Mouse (Mus musculus) brown adipose tissue, adult 24 weeks (tissue): ENCODE data around the gene Grip1. TPM values are rescaled to one million over a fixed set of nuclear protein-coding genes. Genes with fewer than 3 reads are reported as not detected.

Experiments used
- H3K27ac ChIP-seq: fragments of 200-500 bp; replicated peaks from 2 replicates; pipeline ENCODE4 v1.5.1; 2012; ENCODE audit warnings: low read depth, mild to moderate bottlenecking, low read length
- H3K4me1 ChIP-seq: fragments of 200-500 bp; 2 replicates; pipeline ENCODE4 v1.6.1; 2012; ENCODE audit warnings: low read length, mixed read lengths; ENCODE audit not compliant: control insufficient read depth, insufficient read depth, insufficient read length
- H3K4me3 ChIP-seq: fragments of 200-500 bp; 2 replicates; pipeline ENCODE4 v1.5.1; 2012; ENCODE audit warnings: low read depth, mild to moderate bottlenecking, low read length, moderate library complexity; ENCODE audit not compliant: insufficient read depth
- polyA plus RNA-seq: library from polyadenylated mRNA; stranded (reverse); fragments of >200 nt; gene quantifications from 2 replicates; pipeline ENCODE4 v1.2.4, GENCODE M21; 2012; ENCODE audit not compliant: missing spikeins, insufficient read depth, insufficient read length

The Grip1 gene
- polyA plus RNA-seq, 1 experiment: not detected

- Histone ChIP-seq H3K4me3 (no peak overlapping the region), H3K4me1 (no peaks in the 10 kb centered on the region), H3K27ac (no peak overlapping the region)
Measured at GRCm38 (mm10) chr10:119705348-119705747, 251.7 kb downstream of the Grip1 start.

DNA sequence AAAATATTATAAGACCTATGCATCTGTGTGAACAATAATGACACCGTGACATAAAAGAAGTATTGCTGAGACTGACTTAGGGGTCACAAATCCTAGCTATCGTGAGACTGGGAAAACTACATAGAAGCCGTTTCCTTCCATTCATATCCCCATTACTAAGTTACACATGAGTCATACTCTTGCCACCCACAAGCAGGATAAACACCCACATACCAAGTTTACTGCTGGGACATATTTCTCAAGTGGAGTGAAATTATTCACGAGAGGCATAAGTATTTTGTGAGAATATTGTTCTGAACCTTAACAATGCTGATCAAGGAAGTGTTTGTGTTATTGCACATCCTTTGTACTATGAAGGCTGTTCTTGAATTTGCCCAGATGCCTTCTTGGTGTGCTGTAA lies 252.7 kb downstream of the Grip1 start:
- Histone ChIP-seq H3K4me3 (no peak overlapping the region), H3K4me1 (no peaks in the 10 kb centered on the region), H3K27ac (no peak overlapping the region)

DNA sequence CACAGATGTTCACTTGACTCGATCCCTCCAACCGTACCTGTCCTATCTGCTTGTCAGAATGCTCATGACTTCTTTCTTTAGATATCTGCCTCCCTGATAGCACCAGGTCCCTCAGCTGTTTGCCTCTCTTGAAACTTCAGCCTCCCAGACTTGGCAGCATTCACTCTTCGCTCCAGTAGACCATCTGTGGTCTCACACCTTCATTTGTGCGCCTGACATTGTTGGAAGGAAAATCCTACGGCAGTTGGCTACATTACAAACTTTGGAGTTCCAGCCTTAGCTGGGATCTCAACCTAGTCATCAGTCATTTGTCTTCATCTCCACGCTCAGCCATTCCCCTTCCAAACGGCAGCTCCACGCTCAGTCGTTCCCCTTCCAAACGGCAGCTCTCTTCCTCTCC lies 253.4 kb downstream of the Grip1 start:
- Histone ChIP-seq H3K27ac (no peak overlapping the region), H3K4me3 (no peak overlapping the region), H3K4me1 (no peaks in the 10 kb centered on the region)

DNA sequence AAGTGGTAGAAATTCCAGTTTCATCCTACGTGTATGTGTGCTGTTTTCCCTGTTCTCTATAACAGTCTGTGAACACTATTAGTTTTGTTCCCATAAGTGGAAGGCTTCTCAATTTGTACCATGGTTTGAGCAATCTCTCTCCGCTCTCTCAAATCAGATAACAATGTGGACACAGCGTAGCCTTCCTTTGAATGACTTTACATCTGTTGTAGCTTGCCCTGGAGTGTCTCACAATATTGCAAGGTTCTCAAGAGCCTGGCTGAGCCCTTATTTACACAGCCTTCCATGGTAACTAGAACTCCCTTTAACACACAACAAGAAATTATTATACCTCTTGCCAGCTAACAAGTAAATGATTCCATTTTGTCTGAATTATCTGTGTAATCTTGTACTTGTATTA lies 268.3 kb downstream of the Grip1 start:
- H3K27ac ChIP-seq: no peak overlapping the region
- no peaks in the 10 kb centered on the region for H3K4me1 ChIP-seq
- no peak overlapping the region for H3K4me3 ChIP-seq

DNA sequence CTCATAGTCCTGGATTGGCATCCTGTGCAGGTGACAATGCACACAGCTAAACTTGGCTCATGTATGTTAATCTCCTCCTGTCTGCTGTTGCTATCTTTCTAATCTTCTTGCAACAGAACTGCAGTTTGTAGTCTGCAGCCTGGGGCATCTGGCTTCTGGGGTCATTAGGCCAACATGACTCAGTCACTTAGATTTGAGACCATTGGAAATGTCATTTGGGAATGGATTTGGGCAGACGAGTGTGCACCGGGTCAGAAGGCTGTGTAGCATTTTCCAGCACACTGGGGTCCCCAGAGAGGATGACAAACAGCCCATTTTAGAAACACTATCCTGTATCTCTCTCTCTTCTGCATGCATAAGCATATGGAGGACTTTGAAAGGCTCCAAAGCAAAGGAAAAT lies 268.8 kb downstream of the Grip1 start:
- H3K4me3 ChIP-seq: no peak overlapping the region
- no peak overlapping the region for H3K27ac ChIP-seq
- H3K4me1 ChIP-seq: no peaks in the 10 kb centered on the region

- Histone ChIP-seq H3K4me3 (no peak overlapping the region), H3K4me1 (no peaks in the 10 kb centered on the region), H3K27ac (no peak overlapping the region)
Measured at GRCm38 (mm10) chr10:119723671-119724070, 270.0 kb downstream of the Grip1 start.

DNA sequence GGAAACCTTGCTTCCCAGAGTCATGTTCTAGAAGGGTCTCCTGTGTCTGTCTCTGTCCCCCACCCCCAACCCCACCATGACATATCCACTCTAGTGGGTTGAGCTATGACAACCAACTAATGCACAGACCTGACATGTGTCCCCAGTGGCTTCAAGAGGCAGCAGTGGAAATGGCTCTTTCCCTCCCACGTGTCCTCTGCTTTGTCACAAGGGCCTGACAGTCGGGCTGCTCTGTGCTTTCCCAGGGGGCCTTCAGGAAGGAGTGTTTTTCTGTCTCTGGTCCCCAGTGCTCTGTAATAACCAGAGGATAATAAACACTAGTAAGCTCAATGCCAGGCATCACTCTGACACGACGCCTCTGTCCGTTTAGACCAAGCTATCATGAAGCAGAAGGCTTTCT lies 271.7 kb downstream of the Grip1 start:
- H3K4me3 ChIP-seq: no peak overlapping the region
- H3K4me1 ChIP-seq: no peaks in the 10 kb centered on the region
- H3K27ac ChIP-seq: no peak overlapping the region

DNA sequence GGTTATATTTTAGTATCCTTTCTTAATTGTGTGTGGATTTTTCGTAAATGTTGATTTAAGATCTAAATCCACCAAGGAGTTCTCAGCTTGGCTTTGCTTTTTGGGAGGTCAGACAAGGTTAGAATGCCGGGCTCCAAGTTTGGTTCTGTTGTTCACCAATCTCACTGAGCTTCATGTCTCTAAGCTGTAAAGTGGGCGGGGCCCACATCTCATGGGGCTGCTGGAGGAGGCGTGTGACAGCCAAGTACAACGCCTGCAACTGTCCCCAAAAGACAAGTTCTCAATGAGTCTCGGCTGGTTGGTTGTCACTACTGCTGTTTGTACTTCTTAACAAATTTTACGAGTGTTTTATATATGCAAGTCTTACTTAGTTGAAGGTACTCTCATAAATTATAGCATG lies 272.3 kb downstream of the Grip1 start:
- H3K4me1 ChIP-seq: no peaks in the 10 kb centered on the region
- H3K27ac ChIP-seq: no peak overlapping the region
- no peak overlapping the region for H3K4me3 ChIP-seq

- H3K27ac ChIP-seq: no peak overlapping the region
- no peaks in the 10 kb centered on the region for H3K4me1 ChIP-seq
- no peak overlapping the region for H3K4me3 ChIP-seq
Measured at GRCm38 (mm10) chr10:119726921-119727320, 273.3 kb downstream of the Grip1 start.

DNA sequence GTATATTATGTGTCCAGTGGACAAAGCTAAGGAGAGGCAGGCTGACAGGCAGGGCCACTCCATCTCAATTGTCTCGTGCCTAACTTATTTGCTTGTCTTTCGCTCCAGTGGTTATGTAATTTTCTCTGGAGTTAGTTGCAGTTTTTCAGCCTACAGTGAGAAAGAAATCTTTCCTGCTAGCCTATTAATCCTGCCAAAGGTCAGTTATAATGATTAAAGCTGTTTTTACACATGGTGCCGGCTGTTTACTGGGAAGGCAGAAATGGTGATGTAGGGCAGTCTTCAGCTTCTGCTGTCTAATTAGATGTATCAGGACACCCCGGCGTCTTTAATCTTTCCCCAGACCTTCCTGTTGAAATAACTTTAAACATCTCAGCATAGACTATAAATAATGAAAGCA lies 276.6 kb downstream of the Grip1 start:
- Histone ChIP-seq H3K4me3 (no peak overlapping the region), H3K4me1 (no peaks in the 10 kb centered on the region), H3K27ac (no peak overlapping the region)

GRCm38 (mm10) chr10:119735011-119735992 lies 281.7 kb downstream of the Grip1 start:
- Histone ChIP-seq H3K4me1 (no peaks in the 10 kb centered on the region), H3K27ac (no peak overlapping the region), H3K4me3 (no peak overlapping the region)

DNA sequence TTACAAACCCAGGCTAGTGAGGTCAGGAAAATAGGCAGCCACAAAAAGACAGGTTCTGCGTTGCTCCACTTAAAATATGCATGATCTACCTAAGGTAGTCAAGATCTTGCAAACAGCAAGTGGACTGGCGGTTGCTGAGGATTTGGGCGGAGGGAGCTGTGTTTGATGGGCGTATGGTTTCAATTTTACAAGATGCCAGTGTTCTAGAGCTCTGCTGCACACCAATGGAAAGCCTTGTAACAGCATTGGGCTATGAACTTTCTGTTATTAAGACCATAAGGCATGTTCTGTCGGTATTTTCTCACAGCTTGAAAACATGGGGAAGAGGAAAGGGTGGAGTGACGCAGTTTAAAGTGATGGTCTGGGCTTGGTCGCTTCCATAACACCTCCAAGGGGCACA lies 285.8 kb downstream of the Grip1 start:
- Histone ChIP-seq H3K27ac (no peak overlapping the region), H3K4me1 (no peaks in the 10 kb centered on the region), H3K4me3 (no peak overlapping the region)

- H3K4me1 ChIP-seq: no peaks in the 10 kb centered on the region
- no peak overlapping the region for H3K27ac ChIP-seq
Measured at GRCm38 (mm10) chr10:119742722-119743121, 289.1 kb downstream of the Grip1 start.

GRCm38 (mm10) chr10:119752361-119752798 lies 298.8 kb downstream of the Grip1 start:
- Histone ChIP-seq H3K27ac (no peak overlapping the region), H3K4me3 (no peak overlapping the region), H3K4me1 (no peaks in the 10 kb centered on the region)

More at GRCm38 (mm10) chr10:119742722-119743121, 289.1 kb downstream of the Grip1 start:
- no peak overlapping the region for H3K4me3 ChIP-seq

DNA sequence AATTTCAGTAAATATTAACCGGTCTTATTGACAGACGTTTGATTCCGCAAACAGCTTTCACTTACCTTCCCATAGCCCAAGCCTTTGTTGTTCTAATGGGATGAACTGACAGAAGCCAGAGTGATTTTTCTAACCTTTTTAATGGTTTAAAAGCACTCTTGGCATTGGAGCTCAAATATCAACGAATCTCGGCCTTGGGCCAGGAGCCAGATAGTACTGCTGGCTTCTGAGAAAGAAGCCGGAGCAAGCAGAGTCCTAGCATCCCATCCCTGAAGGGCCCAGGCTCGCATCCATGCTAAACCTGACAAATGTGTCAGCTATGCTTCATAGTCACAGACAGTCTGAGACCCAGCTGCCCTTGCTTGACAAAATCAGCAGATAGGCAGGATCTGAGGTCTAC lies 302.6 kb downstream of the Grip1 start:
- Histone ChIP-seq H3K4me3 (no peak overlapping the region), H3K4me1 (no peaks in the 10 kb centered on the region), H3K27ac (no peak overlapping the region)

- Histone ChIP-seq H3K27ac (no peak overlapping the region), H3K4me1 (no peaks in the 10 kb centered on the region), H3K4me3 (no peak overlapping the region)
Measured at GRCm38 (mm10) chr10:119757219-119757618, 303.6 kb downstream of the Grip1 start.
